Mouse (Mus musculus) skeletal muscle tissue, adult 2 months (tissue): ENCODE data around the gene Actb.

Source experiments
- DNase-seq: peaks from one replicate; pipeline ENCODE4 v3.0.0-alpha.2; 2012; ENCODE audit warnings: low read depth, low spot score

The Actb gene

GRCm38 (mm10) chr5:142877337-142878280 lies 28.9 kb downstream of the Actb start:
- DNase-seq = peak; percentile 82

- no peak for DNase-seq
Observed at GRCm38 (mm10) chr5:142876896-142877295, 29.7 kb downstream of the Actb start.

- DNase-seq = no peak
Observed at GRCm38 (mm10) chr5:142875513-142875905, 31.0 kb downstream of the Actb start.

GRCm38 (mm10) chr5:142874791-142875512 lies 31.6 kb downstream of the Actb start:
- no peak for DNase-seq

GRCm38 (mm10) chr5:142873718-142874117 lies 32.8 kb downstream of the Actb start:
- no peak for DNase-seq

- DNase-seq = no peak
Observed at GRCm38 (mm10) chr5:142871765-142872164, 34.8 kb downstream of the Actb start.

GRCm38 (mm10) chr5:142869463-142869862 lies 37.1 kb downstream of the Actb start:
- no peak for DNase-seq

GRCm38 (mm10) chr5:142857763-142858229 lies 48.8 kb downstream of the Actb start:
- no peak for DNase-seq

- DNase-seq = no peak
Observed at GRCm38 (mm10) chr5:142856408-142856807, 50.1 kb downstream of the Actb start.

GRCm38 (mm10) chr5:142854877-142855276 lies 51.7 kb downstream of the Actb start:
- no peak for DNase-seq

- no peak for DNase-seq
Observed at GRCm38 (mm10) chr5:142853585-142853984, 53.0 kb downstream of the Actb start.
